Mouse (Mus musculus): ENCODE measurements around the gene Pla2g2c. TPM values are rescaled to one million over a fixed set of nuclear protein-coding genes. Genes with fewer than 3 reads are reported as not detected.

Pla2g2c gene
- total RNA-seq, 2 experiments from 2014 or later, result not detected

GRCm38 (mm10) chr4:138785721-138786120, 61.1 kb downstream of the Pla2g2c start:
- intact Hi-C loops (cut with DNase I), result no loop called here
- DNase-seq (ENCODE audit: extremely low spot score in 1 of 2, low spot score in 2 of 2), result no peak

- peak in 1 of 2 experiments; percentile 49 for DNase-seq (ENCODE audit: extremely low spot score in 1 of 2, low spot score in 2 of 2)
Measured at GRCm38 (mm10) chr4:138786141-138786540, 61.5 kb downstream of the Pla2g2c start.

GRCm38 (mm10) chr4:138788381-138788780, 63.8 kb downstream of the Pla2g2c start:
- intact Hi-C loops (cut with DNase I), result no loop called here
- DNase-seq (ENCODE audit: extremely low spot score in 1 of 2, low spot score in 2 of 2), result no peak

More at GRCm38 (mm10) chr4:138786141-138786540, 61.5 kb downstream of the Pla2g2c start:
- intact Hi-C loops (cut with DNase I), result no loop called here

GRCm38 (mm10) chr4:138791452-138791851, 66.9 kb downstream of the Pla2g2c start:
- DNase-seq (ENCODE audit: extremely low spot score in 1 of 2, low spot score in 2 of 2), result no peak
- intact Hi-C loops (cut with DNase I), result loop anchor here (5.0 kb wide), 2 partner anchors 84 to 344 kb away; no protein-coding TSS in a partner anchor

- intact Hi-C loops (cut with DNase I), result loop anchor here (2.0 to 5.0 kb wide), 3 partner anchors 44 to 345 kb away; no protein-coding TSS in a partner anchor
- no peak for DNase-seq (ENCODE audit: extremely low spot score in 1 of 2, low spot score in 2 of 2)
Measured at GRCm38 (mm10) chr4:138792599-138792998, 68.0 kb downstream of the Pla2g2c start.

- intact Hi-C loops (cut with DNase I), result loop anchor here (2.0 to 5.0 kb wide), 3 partner anchors 44 to 346 kb away; no protein-coding TSS in a partner anchor
- peak; percentile 73 to 76 for DNase-seq (ENCODE audit: extremely low spot score in 1 of 2, low spot score in 2 of 2)
Measured at GRCm38 (mm10) chr4:138793276-138793675, 68.7 kb downstream of the Pla2g2c start.

- DNase-seq (ENCODE audit: extremely low spot score in 1 of 2, low spot score in 2 of 2), result no peak
- intact Hi-C loops (cut with DNase I), result loop anchor here (5.0 kb wide), 2 partner anchors 87 to 347 kb away; no protein-coding TSS in a partner anchor
Measured at GRCm38 (mm10) chr4:138794344-138794743, 69.8 kb downstream of the Pla2g2c start.

Other genes starting within 250 kb of the Pla2g2c start
- gene Vwa5b1, start 88.9 kb upstream of the Pla2g2c start, total RNA-seq (2021), result 1 to 10 TPM; 3.6 to 4.0 TPM
- 1 to 10 TPM; 1.1 to 1.3 TPM for gene Ubxn10, start 12.4 kb downstream of the Pla2g2c start, total RNA-seq (2021)
- not detected for gene Pla2g2f, start 32.8 kb downstream of the Pla2g2c start, total RNA-seq (2021)
- under 1 TPM in 1 of 2 experiments, not detected in 1; 0.16 TPM for gene Pla2g2d, start 50.9 kb downstream of the Pla2g2c start, total RNA-seq (2021)
- gene Pla2g5, start 138.7 kb downstream of the Pla2g2c start, total RNA-seq (2021), result 1 to 10 TPM; 1.2 to 1.3 TPM
- not detected for gene Gm13030, start 149.2 kb downstream of the Pla2g2c start, total RNA-seq (2021)
- not detected for gene Pla2g2e, start 153.2 kb downstream of the Pla2g2c start, total RNA-seq (2021)
- gene Otud3, start 189.2 kb downstream of the Pla2g2c start, total RNA-seq (2021), result 10 to 100 TPM; 13.1 to 13.7 TPM
- gene Rnf186, start 242.3 kb downstream of the Pla2g2c start, total RNA-seq (2021), result not detected
- 1 to 10 TPM; 1.3 to 1.7 TPM for gene Tmco4, start 248.1 kb downstream of the Pla2g2c start, total RNA-seq (2021)